Mouse (Mus musculus): ENCODE results near the gene Gps2.
A peak's percentile ranks its signal among the peaks of the same experiment; 100 is the strongest.
"Not testable (repeated sequence)": the region's sequence is repeated elsewhere in the genome, so short reads cannot be mapped to it uniquely, and the experiment has no call there.

The Gps2 gene

GRCm38 (mm10) chr11:69916652-69917378 is 3.1 kb downstream of the Gps2 start:
- DNase-seq (ENCODE audit: low spot score), result not testable (repeated sequence)

- no peak for DNase-seq (ENCODE audit: low spot score)
Measured at GRCm38 (mm10) chr11:69917379-69917948, 3.8 kb downstream of the Gps2 start.

GRCm38 (mm10) chr11:69918118-69918517 is 4.4 kb downstream of the Gps2 start:
- DNase-seq (ENCODE audit: low spot score), result no peak

GRCm38 (mm10) chr11:69919053-69919452 is 5.4 kb downstream of the Gps2 start:
- no peak for DNase-seq (ENCODE audit: low spot score)

- peak; percentile 82 for DNase-seq (ENCODE audit: low spot score)
Measured at GRCm38 (mm10) chr11:69919661-69920265, 6.1 kb downstream of the Gps2 start.

- no peak for DNase-seq (ENCODE audit: low spot score)
Measured at GRCm38 (mm10) chr11:69920266-69921031, 6.8 kb downstream of the Gps2 start.

- DNase-seq (ENCODE audit: low spot score), result peak; percentile 100
Measured at GRCm38 (mm10) chr11:69921114-69922011, 7.7 kb downstream of the Gps2 start, which contains the start of gene Eif5a. TSS of gene Eif5a (minus strand) at chr11:69921958.

- no peak for DNase-seq (ENCODE audit: low spot score)
Measured at GRCm38 (mm10) chr11:69922012-69922756, 8.5 kb downstream of the Gps2 start.

GRCm38 (mm10) chr11:69922796-69923195 is 9.1 kb downstream of the Gps2 start:
- no peak for DNase-seq (ENCODE audit: low spot score)

GRCm38 (mm10) chr11:69927501-69927900 is 13.8 kb downstream of the Gps2 start:
- DNase-seq (ENCODE audit: low spot score), result no peak

GRCm38 (mm10) chr11:69929712-69930111 is 16.0 kb downstream of the Gps2 start:
- DNase-seq (ENCODE audit: low spot score), result no peak

GRCm38 (mm10) chr11:69930176-69930575 is 16.5 kb downstream of the Gps2 start:
- not testable (repeated sequence) for DNase-seq (ENCODE audit: low spot score)

GRCm38 (mm10) chr11:69930967-69931537 is 17.4 kb downstream of the Gps2 start:
- DNase-seq (ENCODE audit: low spot score), result no peak

- DNase-seq (ENCODE audit: low spot score), result no peak
Measured at GRCm38 (mm10) chr11:69931769-69932168, 18.1 kb downstream of the Gps2 start.

GRCm38 (mm10) chr11:69932254-69932653 is 18.6 kb downstream of the Gps2 start:
- DNase-seq (ENCODE audit: low spot score), result no peak

- no peak for DNase-seq (ENCODE audit: low spot score)
Measured at GRCm38 (mm10) chr11:69933066-69933465, 19.4 kb downstream of the Gps2 start.

- peak; percentile 83 for DNase-seq (ENCODE audit: low spot score)
Measured at GRCm38 (mm10) chr11:69934169-69934568, 20.5 kb downstream of the Gps2 start.

GRCm38 (mm10) chr11:69934681-69935080 is 21.0 kb downstream of the Gps2 start:
- DNase-seq (ENCODE audit: low spot score), result no peak

- DNase-seq (ENCODE audit: low spot score), result peak; percentile 73
Measured at GRCm38 (mm10) chr11:69935137-69935879, 21.6 kb downstream of the Gps2 start, which contains the start of gene Ybx2. TSS of gene Ybx2 (plus strand) at chr11:69935796.

- DNase-seq (ENCODE audit: low spot score), result no peak
Measured at GRCm38 (mm10) chr11:69936156-69936555, 22.5 kb downstream of the Gps2 start.

All from spleen, adult 12 weeks (tissue).